Mouse (Mus musculus) CH12.LX (cell line): Measurements from ENCODE around the gene Folr2.

ENCODE experiments used
- CTCF ChIP-seq, 2 experiments: IDR thresholded peaks in 1 of 2; conservative IDR thresholded peaks in 1 of 2; 2 replicates each; pipeline ENCODE4 v1.5.1; 2011 to 2012; ENCODE audit warnings: low read depth in 2 of 2, low read length in 2 of 2, improper control_type of control experiment in 1 of 2, inconsistent platforms in 1 of 2, mild to moderate bottlenecking in 1 of 2, moderate library complexity in 1 of 2
- GABPA ChIP-seq: IDR thresholded peaks from 2 replicates; pipeline ENCODE4 v1.6.1; 2012; ENCODE audit warnings: low read depth, low read length, improper control_type of control experiment, inconsistent platforms; ENCODE audit not compliant: insufficient replicate concordance
- POLR2A ChIP-seq: IDR thresholded peaks from 2 replicates; pipeline ENCODE4 v1.6.1; 2011; ENCODE audit warnings: low read depth, mild to moderate bottlenecking, improper control_type of control experiment, low read length
- TBP ChIP-seq: conservative IDR thresholded peaks from 2 replicates; pipeline ENCODE4 v1.6.1; 2011; ENCODE audit warnings: low read depth, low read length, improper control_type of control experiment
- USF1 ChIP-seq: IDR thresholded peaks from 2 replicates; pipeline ENCODE4 v1.6.1; 2014; ENCODE audit warnings: low read depth, mild to moderate bottlenecking, inconsistent platforms, low read length, improper control_type of control experiment
- ZC3H11A ChIP-seq: IDR thresholded peaks from 2 replicates; pipeline ENCODE4 v1.6.1; 2012; ENCODE audit warnings: low read depth, mild to moderate bottlenecking, inconsistent platforms, low read length, improper control_type of control experiment
- ZKSCAN1 ChIP-seq: IDR thresholded peaks from 2 replicates; pipeline ENCODE4 v1.6.1; 2012; ENCODE audit warnings: low read depth, inconsistent platforms, low read length, improper control_type of control experiment, borderline replicate concordance
- ZNF384 ChIP-seq: IDR thresholded peaks from 2 replicates; pipeline ENCODE4 v1.6.1; 2012; ENCODE audit warnings: low read depth, low read length, improper control_type of control experiment, inconsistent platforms

DNA sequence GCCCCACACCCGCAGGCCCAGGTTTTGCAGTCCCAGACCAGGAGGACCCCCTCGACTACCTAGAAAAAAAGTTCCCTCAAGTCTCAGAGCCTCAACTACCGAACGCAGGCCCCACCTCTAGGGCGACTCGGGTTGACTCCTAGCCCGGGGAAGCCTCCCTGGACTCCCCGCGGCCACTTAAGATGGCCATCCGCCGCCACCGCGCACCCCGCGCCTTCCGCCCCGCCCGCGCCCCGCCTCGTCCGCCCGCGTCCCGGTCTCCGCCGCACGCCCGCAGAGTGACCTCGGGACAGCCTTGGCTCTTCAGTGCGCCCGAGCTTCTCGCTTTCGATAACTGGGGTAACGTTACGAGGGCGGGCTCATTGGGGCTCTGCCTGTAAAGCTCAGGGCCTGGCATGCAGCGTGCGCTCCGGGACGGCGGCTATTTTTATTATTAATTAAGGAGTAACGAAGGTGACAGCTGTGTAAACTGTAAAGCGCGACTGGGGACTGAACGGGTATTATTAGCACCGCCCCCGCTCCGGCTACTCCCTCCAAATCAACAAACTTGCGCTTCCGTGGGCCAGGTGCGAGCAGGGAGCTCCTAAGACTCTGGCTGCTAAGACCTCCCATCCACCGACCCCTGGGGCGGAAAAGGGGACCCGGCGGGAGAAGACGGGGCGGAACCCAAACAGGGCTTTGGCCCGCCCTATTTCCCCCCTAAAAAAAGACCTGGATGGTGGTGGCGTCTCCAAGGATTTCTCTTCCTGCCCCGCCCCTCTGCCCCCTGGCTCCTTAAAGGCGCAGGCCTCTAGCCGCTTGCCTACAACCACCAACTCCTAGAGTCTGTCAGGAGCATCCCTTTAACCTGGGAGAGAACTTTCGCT, 19.2 kb downstream of the Folr2 start, which contains the start of gene Inppl1:
- TF ChIP-seq ZNF384 (no peak), ZKSCAN1 (no peak), ZC3H11A (no peak), TBP (no peak), POLR2A (no peak; the same call in 1 of the 2 replicates), CTCF (conservative IDR thresholded peaks at IDR 0.05 in 1 of 2, IDR thresholded peaks at IDR 0.05 in 1 of 2; ENCODE audit: low read depth in 2 of 2, low read length in 2 of 2) (no peak), USF1 (no peak), GABPA (no peak)
